Mouse (Mus musculus): ENCODE results near the gene Fdps. TPM values are rescaled to one million over a fixed set of nuclear protein-coding genes. Genes with fewer than 3 reads are reported as not detected.

The Fdps gene
- polyA plus RNA-seq, 1 experiment from 2014 or later = 183 TPM

GRCm38 (mm10) chr3:89113058-89113457 is 11.3 kb upstream of the Fdps start:
- DNase-seq (ENCODE audit: low spot score) (no peak), ATAC-seq (ENCODE audit: low read depth) (no peak)
- Histone ChIP-seq H3K36me3 (ENCODE audit: control insufficient read depth, insufficient read depth, low read length) (no peaks in the 10 kb centered on the region), H3K9ac (ENCODE audit: low read depth, low read length) (no peak overlapping the region), H3K9me3 (ENCODE audit: control insufficient read depth, low read length) (peaks cover 5% of the 10 kb centered on the region; the same call in 1 of the 2 replicates), H3K27me3 (replicated peaks; ENCODE audit: control insufficient read depth, insufficient read depth, low read length) (no peaks in the 10 kb centered on the region), H3K4me3 (ENCODE audit: low read depth, low read length) (no peak overlapping the region), H3K4me1 (ENCODE audit: control insufficient read depth, insufficient read depth, low read length) (no peaks in the 10 kb centered on the region), H3K27ac (replicated peaks; ENCODE audit: low read depth, low read length) (no peak overlapping the region), H3K4me2 (ENCODE audit: low read depth, low read length) (no peak overlapping the region)
- 83% methylated on average over 4 of the region's 4 CpGs for WGBS

GRCm38 (mm10) chr3:89108146-89108545 is 6.4 kb upstream of the Fdps start:
- Histone ChIP-seq H3K4me2 (ENCODE audit: low read depth, low read length) (no peak overlapping the region), H3K27me3 (replicated peaks; ENCODE audit: control insufficient read depth, insufficient read depth, low read length) (no peaks in the 10 kb centered on the region), H3K27ac (replicated peaks; ENCODE audit: low read depth, low read length) (no peak overlapping the region), H3K9ac (ENCODE audit: low read depth, low read length) (no peak overlapping the region), H3K9me3 (ENCODE audit: control insufficient read depth, low read length) (no peaks in the 10 kb centered on the region), H3K4me1 (ENCODE audit: control insufficient read depth, insufficient read depth, low read length) (no peaks in the 10 kb centered on the region), H3K4me3 (ENCODE audit: low read depth, low read length) (no peak overlapping the region), H3K36me3 (ENCODE audit: control insufficient read depth, insufficient read depth, low read length) (no peaks in the 10 kb centered on the region)
- ATAC-seq (ENCODE audit: low read depth) = no peak
- DNase-seq (ENCODE audit: low spot score) = no peak
- WGBS = 54% methylated on average over 1 of the region's 1 CpGs

- 53% methylated on average over 3 of the region's 3 CpGs for WGBS
- H3K9me3 ChIP-seq (ENCODE audit: control insufficient read depth, low read length) = no peaks in the 10 kb centered on the region
- H3K36me3 ChIP-seq (ENCODE audit: control insufficient read depth, insufficient read depth, low read length) = no peaks in the 10 kb centered on the region
- no peak overlapping the region for H3K4me2 ChIP-seq (ENCODE audit: low read depth, low read length)
- ATAC-seq (ENCODE audit: low read depth) = no peak
- DNase-seq (ENCODE audit: low spot score) = no peak
- H3K27ac ChIP-seq (replicated peaks; ENCODE audit: low read depth, low read length) = no peak overlapping the region
- H3K4me1 ChIP-seq (ENCODE audit: control insufficient read depth, insufficient read depth, low read length) = no peaks in the 10 kb centered on the region
- H3K9ac ChIP-seq (ENCODE audit: low read depth, low read length) = no peak overlapping the region
- no peaks in the 10 kb centered on the region for H3K27me3 ChIP-seq (replicated peaks; ENCODE audit: control insufficient read depth, insufficient read depth, low read length)
- no peak overlapping the region for H3K4me3 ChIP-seq (ENCODE audit: low read depth, low read length)
These were observed 5.8 kb upstream of the Fdps start for GRCm38 (mm10) chr3:89107545-89107944.

- 0 out of 2 replicates have a peak, but pooled peaks cover 4% of the 10 kb centered on the region for H3K4me1 ChIP-seq (ENCODE audit: control insufficient read depth, insufficient read depth, low read length)
- no peak overlapping the region for H3K4me3 ChIP-seq (ENCODE audit: low read depth, low read length)
- ATAC-seq (ENCODE audit: low read depth) (no peak), DNase-seq (ENCODE audit: low spot score) (no peak)
- no peak overlapping the region for H3K4me2 ChIP-seq (ENCODE audit: low read depth, low read length)
- H3K27me3 ChIP-seq (replicated peaks; ENCODE audit: control insufficient read depth, insufficient read depth, low read length) = no peaks in the 10 kb centered on the region
- no peak overlapping the region for H3K9ac ChIP-seq (ENCODE audit: low read depth, low read length)
- no peak overlapping the region for H3K27ac ChIP-seq (replicated peaks; ENCODE audit: low read depth, low read length)
- no peaks in the 10 kb centered on the region for H3K9me3 ChIP-seq (ENCODE audit: control insufficient read depth, low read length)
- no peaks in the 10 kb centered on the region for H3K36me3 ChIP-seq (ENCODE audit: control insufficient read depth, insufficient read depth, low read length)
These were observed 5.1 kb upstream of the Fdps start for GRCm38 (mm10) chr3:89106881-89107280.

GRCm38 (mm10) chr3:89103291-89103595 is 1.5 kb upstream of the Fdps start:
- Histone ChIP-seq H3K4me1 (ENCODE audit: control insufficient read depth, insufficient read depth, low read length) (peaks cover 12% of the 10 kb centered on the region), H3K9ac (ENCODE audit: low read depth, low read length) (no peak overlapping the region), H3K27me3 (replicated peaks; ENCODE audit: control insufficient read depth, insufficient read depth, low read length) (no peaks in the 10 kb centered on the region), H3K27ac (replicated peaks; ENCODE audit: low read depth, low read length) (no peak overlapping the region), H3K36me3 (ENCODE audit: control insufficient read depth, insufficient read depth, low read length) (peaks cover 19% of the 10 kb centered on the region), H3K9me3 (ENCODE audit: control insufficient read depth, low read length) (no peaks in the 10 kb centered on the region), H3K4me3 (ENCODE audit: low read depth, low read length) (no peak overlapping the region), H3K4me2 (ENCODE audit: low read depth, low read length) (no peak overlapping the region)
- ATAC-seq (ENCODE audit: low read depth) = no peak
- DNase-seq (ENCODE audit: low spot score) = no peak
- 71% methylated on average over 4 of the region's 4 CpGs for WGBS

- H3K27ac ChIP-seq (replicated peaks; ENCODE audit: low read depth, low read length) = peak overlapping the region; percentile 36; the same call in 1 of the 2 replicates
- peak overlapping the region; percentile 54 for H3K4me2 ChIP-seq (ENCODE audit: low read depth, low read length)
- peak overlapping the region; percentile 70 for H3K4me3 ChIP-seq (ENCODE audit: low read depth, low read length)
- H3K9ac ChIP-seq (ENCODE audit: low read depth, low read length) = no peak overlapping the region; the same call in 1 of the 2 replicates
- H3K9me3 ChIP-seq (ENCODE audit: control insufficient read depth, low read length) = no peaks in the 10 kb centered on the region
- peaks cover 12% of the 10 kb centered on the region for H3K4me1 ChIP-seq (ENCODE audit: control insufficient read depth, insufficient read depth, low read length)
- DNase-seq (ENCODE audit: low spot score) (no peak), ATAC-seq (ENCODE audit: low read depth) (no peak)
- 58% methylated on average over 12 of the region's 12 CpGs for WGBS
- no peaks in the 10 kb centered on the region for H3K27me3 ChIP-seq (replicated peaks; ENCODE audit: control insufficient read depth, insufficient read depth, low read length)
- peaks cover 25% of the 10 kb centered on the region for H3K36me3 ChIP-seq (ENCODE audit: control insufficient read depth, insufficient read depth, low read length)
These were observed 934 bp upstream of the Fdps start for GRCm38 (mm10) chr3:89102495-89103290.

GRCm38 (mm10) chr3:89101459-89101811 is 324 bp downstream of the Fdps start:
- no peak for DNase-seq (ENCODE audit: low spot score)
- WGBS = 0% methylated on average over 15 of the region's 19 CpGs
- H3K4me3 ChIP-seq (ENCODE audit: low read depth, low read length) = peak overlapping the region; percentile 70
- peak overlapping the region; percentile 75 for H3K27ac ChIP-seq (replicated peaks; ENCODE audit: low read depth, low read length)
- peaks cover 34% of the 10 kb centered on the region for H3K36me3 ChIP-seq (ENCODE audit: control insufficient read depth, insufficient read depth, low read length)
- no peaks in the 10 kb centered on the region for H3K27me3 ChIP-seq (replicated peaks; ENCODE audit: control insufficient read depth, insufficient read depth, low read length)
- H3K4me1 ChIP-seq (ENCODE audit: control insufficient read depth, insufficient read depth, low read length) = peaks cover 12% of the 10 kb centered on the region
- peak overlapping the region; percentile 84 for H3K4me2 ChIP-seq (ENCODE audit: low read depth, low read length)
- H3K9me3 ChIP-seq (ENCODE audit: control insufficient read depth, low read length) = no peaks in the 10 kb centered on the region
- peak overlapping the region; percentile 75 for H3K9ac ChIP-seq (ENCODE audit: low read depth, low read length)
- ATAC-seq (ENCODE audit: low read depth) = 0 out of 2 replicates have a peak, but pooled peaks have one; percentile 9

GRCm38 (mm10) chr3:89100811-89101210 is 948 bp downstream of the Fdps start, which contains the start of gene Gm43738:
Gene Gm43738, minus strand, starts transcription at chr3:89101099.
- no peak for DNase-seq (ENCODE audit: low spot score)
- no peaks in the 10 kb centered on the region for H3K9me3 ChIP-seq (ENCODE audit: control insufficient read depth, low read length)
- WGBS = 35% methylated on average over 7 of the region's 7 CpGs
- peak within 1 kb of the TSS; percentile 75 for H3K9ac ChIP-seq (ENCODE audit: low read depth, low read length)
- peak within 1 kb of the TSS; percentile 84 for H3K4me2 ChIP-seq (ENCODE audit: low read depth, low read length)
- peaks cover 41% of the 10 kb centered on the region for H3K36me3 ChIP-seq (ENCODE audit: control insufficient read depth, insufficient read depth, low read length)
- H3K4me1 ChIP-seq (ENCODE audit: control insufficient read depth, insufficient read depth, low read length) = peaks cover 12% of the 10 kb centered on the region
- ATAC-seq (ENCODE audit: low read depth) = no peak
- H3K27me3 ChIP-seq (replicated peaks; ENCODE audit: control insufficient read depth, insufficient read depth, low read length) = no peaks in the 10 kb centered on the region
- H3K27ac ChIP-seq (replicated peaks; ENCODE audit: low read depth, low read length) = peak within 1 kb of the TSS; percentile 75
- peak within 1 kb of the TSS; percentile 70 for H3K4me3 ChIP-seq (ENCODE audit: low read depth, low read length)

- no peak overlapping the region for H3K4me3 ChIP-seq (ENCODE audit: low read depth, low read length)
- H3K27me3 ChIP-seq (replicated peaks; ENCODE audit: control insufficient read depth, insufficient read depth, low read length) = peaks cover 4% of the 10 kb centered on the region; the same call in 1 of the 2 replicates
- H3K4me2 ChIP-seq (ENCODE audit: low read depth, low read length) = no peak overlapping the region
- no peak overlapping the region for H3K27ac ChIP-seq (replicated peaks; ENCODE audit: low read depth, low read length)
- H3K9me3 ChIP-seq (ENCODE audit: control insufficient read depth, low read length) = no peaks in the 10 kb centered on the region
- H3K9ac ChIP-seq (ENCODE audit: low read depth, low read length) = no peak overlapping the region; the same call in 1 of the 2 replicates
- 84% methylated on average over 10 of the region's 10 CpGs for WGBS
- H3K36me3 ChIP-seq (ENCODE audit: control insufficient read depth, insufficient read depth, low read length) = peaks cover 45% of the 10 kb centered on the region
- peaks cover 9% of the 10 kb centered on the region for H3K4me1 ChIP-seq (ENCODE audit: control insufficient read depth, insufficient read depth, low read length)
- ATAC-seq (ENCODE audit: low read depth) (no peak), DNase-seq (ENCODE audit: low spot score) (no peak)
These were observed 7.7 kb downstream of the Fdps start for GRCm38 (mm10) chr3:89094021-89094420.

Measured in embryonic facial prominence, embryonic 14.5 days (tissue).